Mouse (Mus musculus): ENCODE measurements at regions not wholly inside any gene's neighbourhood (a gene's known extent, or its start where the extent isn't known, plus 50 kb on each side); places are given as distances from the start of the nearest gene placed in this dataset.
A peak's percentile ranks its signal among the peaks of the same experiment; 100 is the strongest.

GRCm38 (mm10) chr7:129137303-129137990 is 119.4 kb upstream of the Plpp4 start:
- Histone ChIP-seq H3K4me2 (ENCODE audit: low read length) (no peak overlapping the region), H3K9me3 (replicated peaks; ENCODE audit: low read length) (no peaks in the 10 kb centered on the region), H3K9ac (ENCODE audit: low read depth, low read length) (no peak overlapping the region), H3K36me3 (ENCODE audit: insufficient read depth, low read length) (no peaks in the 10 kb centered on the region), H3K27me3 (ENCODE audit: insufficient read depth, low read length) (no peaks in the 10 kb centered on the region), H3K4me3 (replicated peaks; ENCODE audit: low read depth, low read length) (no peak overlapping the region), H3K27ac (no peak overlapping the region), H3K4me1 (replicated peaks; ENCODE audit: insufficient read depth, low read length) (no peaks in the 10 kb centered on the region)
- TF ChIP-seq CTCF (IDR thresholded peaks at IDR 0.05; ENCODE audit: low read depth) = no peak
- ATAC-seq (replicated peaks; ENCODE audit: low FRiP score, low read depth) (no peak), DNase-seq (ENCODE audit: low spot score) (no peak)
- 83% methylated on average over 11 of the region's 11 CpGs for WGBS

- Histone ChIP-seq H3K9me3 (replicated peaks; ENCODE audit: low read length) (no peaks in the 10 kb centered on the region), H3K27me3 (ENCODE audit: insufficient read depth, low read length) (no peaks in the 10 kb centered on the region), H3K4me3 (replicated peaks; ENCODE audit: low read depth, low read length) (no peak overlapping the region), H3K9ac (ENCODE audit: low read depth, low read length) (no peak overlapping the region), H3K36me3 (ENCODE audit: insufficient read depth, low read length) (no peaks in the 10 kb centered on the region), H3K4me2 (ENCODE audit: low read length) (no peak overlapping the region), H3K27ac (no peak overlapping the region), H3K4me1 (replicated peaks; ENCODE audit: insufficient read depth, low read length) (no peaks in the 10 kb centered on the region)
- ATAC-seq (replicated peaks; ENCODE audit: low FRiP score, low read depth) (no peak), DNase-seq (ENCODE audit: low spot score) (peak; percentile 74)
- TF ChIP-seq CTCF (IDR thresholded peaks at IDR 0.05; ENCODE audit: low read depth) = no peak
- 28% methylated on average over 6 of the region's 6 CpGs for WGBS
Measured at GRCm38 (mm10) chr7:129141942-129142598, 114.8 kb upstream of the Plpp4 start.

- no peak overlapping the region for H3K4me3 ChIP-seq (replicated peaks; ENCODE audit: low read depth, low read length)
- H3K4me2 ChIP-seq (ENCODE audit: low read length) = no peak overlapping the region
- peak; percentile 54 for TF ChIP-seq CTCF (IDR thresholded peaks at IDR 0.05; ENCODE audit: low read depth)
- ATAC-seq (replicated peaks; ENCODE audit: low FRiP score, low read depth) (peak; percentile 36; the same call in 1 of the 2 replicates), DNase-seq (ENCODE audit: low spot score) (peak; percentile 40)
- H3K27me3 ChIP-seq (ENCODE audit: insufficient read depth, low read length) = no peaks in the 10 kb centered on the region
- H3K36me3 ChIP-seq (ENCODE audit: insufficient read depth, low read length) = no peaks in the 10 kb centered on the region
- WGBS = 44% methylated on average over 5 of the region's 5 CpGs
- H3K27ac ChIP-seq = no peak overlapping the region
- no peaks in the 10 kb centered on the region for H3K4me1 ChIP-seq (replicated peaks; ENCODE audit: insufficient read depth, low read length)
- H3K9me3 ChIP-seq (replicated peaks; ENCODE audit: low read length) = no peaks in the 10 kb centered on the region
- no peak overlapping the region for H3K9ac ChIP-seq (ENCODE audit: low read depth, low read length)
Measured at GRCm38 (mm10) chr7:129142599-129142949, 114.3 kb upstream of the Plpp4 start.

GRCm38 (mm10) chr7:129155577-129155976 is 101.3 kb upstream of the Plpp4 start:
- no peak overlapping the region for H3K9ac ChIP-seq (ENCODE audit: low read depth, low read length)
- no peaks in the 10 kb centered on the region for H3K27me3 ChIP-seq (ENCODE audit: insufficient read depth, low read length)
- no peak overlapping the region for H3K27ac ChIP-seq
- DNase-seq (ENCODE audit: low spot score) (no peak), ATAC-seq (replicated peaks; ENCODE audit: low FRiP score, low read depth) (no peak)
- no peak for TF ChIP-seq CTCF (IDR thresholded peaks at IDR 0.05; ENCODE audit: low read depth)
- no peaks in the 10 kb centered on the region for H3K4me1 ChIP-seq (replicated peaks; ENCODE audit: insufficient read depth, low read length)
- no peaks in the 10 kb centered on the region for H3K36me3 ChIP-seq (ENCODE audit: insufficient read depth, low read length)
- H3K4me2 ChIP-seq (ENCODE audit: low read length) = no peak overlapping the region
- H3K9me3 ChIP-seq (replicated peaks; ENCODE audit: low read length) = no peaks in the 10 kb centered on the region
- 85% methylated on average over 2 of the region's 2 CpGs for whole genome bisulfite sequencing
- no peak overlapping the region for H3K4me3 ChIP-seq (replicated peaks; ENCODE audit: low read depth, low read length)

- 77% methylated on average over 7 of the region's 7 CpGs for WGBS
- Histone ChIP-seq H3K27ac (no peak overlapping the region), H3K9ac (ENCODE audit: low read depth, low read length) (no peak overlapping the region), H3K27me3 (ENCODE audit: insufficient read depth, low read length) (no peaks in the 10 kb centered on the region), H3K9me3 (replicated peaks; ENCODE audit: low read length) (no peaks in the 10 kb centered on the region), H3K4me2 (ENCODE audit: low read length) (no peak overlapping the region), H3K36me3 (ENCODE audit: insufficient read depth, low read length) (no peaks in the 10 kb centered on the region), H3K4me3 (replicated peaks; ENCODE audit: low read depth, low read length) (no peak overlapping the region), H3K4me1 (replicated peaks; ENCODE audit: insufficient read depth, low read length) (no peaks in the 10 kb centered on the region)
- no peak for ATAC-seq (replicated peaks; ENCODE audit: low FRiP score, low read depth)
- no peak for DNase-seq (ENCODE audit: low spot score)
- TF ChIP-seq CTCF (IDR thresholded peaks at IDR 0.05; ENCODE audit: low read depth) = no peak
Measured at GRCm38 (mm10) chr7:129169971-129170370, 86.9 kb upstream of the Plpp4 start.

GRCm38 (mm10) chr7:129190933-129191332 is 65.9 kb upstream of the Plpp4 start:
- no peak for TF ChIP-seq CTCF (IDR thresholded peaks at IDR 0.05; ENCODE audit: low read depth)
- no peaks in the 10 kb centered on the region for H3K27me3 ChIP-seq (ENCODE audit: insufficient read depth, low read length)
- H3K4me1 ChIP-seq (replicated peaks; ENCODE audit: insufficient read depth, low read length) = no peaks in the 10 kb centered on the region
- no peaks in the 10 kb centered on the region for H3K36me3 ChIP-seq (ENCODE audit: insufficient read depth, low read length)
- H3K9me3 ChIP-seq (replicated peaks; ENCODE audit: low read length) = no peaks in the 10 kb centered on the region
- DNase-seq (ENCODE audit: low spot score) (peak; percentile 25), ATAC-seq (replicated peaks; ENCODE audit: low FRiP score, low read depth) (no peak)
- no peak overlapping the region for H3K27ac ChIP-seq
- H3K4me3 ChIP-seq (replicated peaks; ENCODE audit: low read depth, low read length) = no peak overlapping the region
- no peak overlapping the region for H3K9ac ChIP-seq (ENCODE audit: low read depth, low read length)
- no peak overlapping the region for H3K4me2 ChIP-seq (ENCODE audit: low read length)
- 33% methylated on average over 1 of the region's 1 CpGs for WGBS
